Mouse (Mus musculus) Muller cell, postnatal 12 days (primary cell): Measurements from ENCODE around the gene Rbm18.

Experiments
- DNase-seq: peaks from one replicate; pipeline ENCODE4 v3.0.0-alpha.2; 2015; ENCODE audit errors: inconsistent ontology term

Rbm18 gene

GRCm38 (mm10) chr2:36073781-36074180 is 62.8 kb downstream of the Rbm18 start:
- DNase-seq = no peak

DNA sequence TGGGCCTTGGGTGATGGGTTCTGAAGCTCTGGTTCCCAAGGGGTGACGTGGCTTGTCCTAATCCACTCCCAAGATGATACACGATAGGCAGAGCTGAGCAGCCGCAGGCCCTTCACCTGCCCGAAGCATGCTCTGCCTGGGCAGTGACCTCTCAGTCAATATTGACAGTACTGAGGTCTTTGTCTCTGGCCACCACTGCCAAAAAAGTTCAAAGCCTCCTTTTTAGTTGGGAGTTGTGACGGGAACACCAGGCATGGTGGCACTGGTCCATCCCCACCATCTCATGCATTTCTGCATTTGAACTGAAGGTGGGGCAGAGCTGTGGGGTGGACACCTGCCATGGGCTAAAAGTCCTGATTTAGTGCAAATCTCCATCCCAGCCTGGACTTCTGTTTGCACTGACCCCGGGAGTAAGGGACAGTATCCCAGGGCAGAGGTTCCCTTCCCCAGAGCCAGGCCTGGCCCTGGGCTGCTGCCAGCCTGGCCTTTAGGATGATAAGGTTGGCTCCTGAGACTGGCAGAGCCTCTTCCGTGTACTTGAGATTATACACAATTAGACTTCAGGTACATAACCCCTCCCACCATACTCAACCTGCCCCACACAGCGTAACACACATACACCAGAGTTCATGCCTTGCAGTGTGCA is 64.8 kb downstream of the Rbm18 start:
- no peak for DNase-seq

- no peak for DNase-seq
These were observed 69.4 kb downstream of the Rbm18 start for GRCm38 (mm10) chr2:36067132-36067531.
